Mouse (Mus musculus) retina, embryonic 14.5 days (tissue): ENCODE results near the gene Pqlc2.
A peak's percentile ranks its signal among the peaks of the same experiment; 100 is the strongest.

Source experiments
- DNase-seq: peaks from one replicate; pipeline ENCODE4 v3.0.0-alpha.2; 2015; ENCODE audit warnings: low spot score

The Pqlc2 gene

DNA sequence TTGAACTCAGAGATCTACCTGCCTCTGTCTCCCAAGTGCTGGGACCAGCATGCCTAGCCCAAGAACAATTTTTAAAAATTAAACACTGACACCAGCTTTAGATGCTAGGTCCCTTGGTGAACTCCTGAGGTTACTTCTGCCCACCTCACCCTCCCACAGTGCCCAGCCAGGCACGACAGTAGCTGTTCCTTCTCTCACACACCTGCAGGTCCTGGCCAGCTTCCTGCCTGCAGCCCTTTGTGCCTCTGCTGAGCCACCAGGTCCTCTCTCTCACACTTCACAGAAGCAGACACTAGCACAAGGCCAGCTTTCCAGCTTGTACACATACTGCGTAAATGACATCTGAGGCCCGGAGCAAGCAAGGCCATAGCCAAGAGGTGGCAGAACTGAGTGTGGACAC lies 5.0 kb downstream of the Pqlc2 start:
- DNase-seq = no peak

DNA sequence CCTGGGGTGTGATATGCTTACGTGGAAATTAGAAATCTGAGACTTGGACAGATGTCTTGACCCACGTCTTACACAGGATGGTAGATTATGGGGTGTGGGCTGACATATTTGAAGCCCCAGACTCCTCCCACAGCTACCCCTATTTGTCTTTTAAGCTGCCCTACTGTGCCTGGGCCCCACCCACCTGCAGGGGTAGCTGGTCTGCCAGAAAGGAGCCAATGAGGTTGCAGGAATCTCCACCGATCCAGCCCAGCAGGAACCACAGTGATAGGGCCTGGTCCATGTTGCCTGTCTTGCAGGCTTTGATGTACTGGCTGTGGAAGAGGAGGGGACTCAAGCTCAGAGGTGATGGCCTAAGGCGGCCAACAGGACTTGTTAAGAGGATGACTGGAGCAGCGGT lies 8.3 kb downstream of the Pqlc2 start:
- DNase-seq = no peak

DNA sequence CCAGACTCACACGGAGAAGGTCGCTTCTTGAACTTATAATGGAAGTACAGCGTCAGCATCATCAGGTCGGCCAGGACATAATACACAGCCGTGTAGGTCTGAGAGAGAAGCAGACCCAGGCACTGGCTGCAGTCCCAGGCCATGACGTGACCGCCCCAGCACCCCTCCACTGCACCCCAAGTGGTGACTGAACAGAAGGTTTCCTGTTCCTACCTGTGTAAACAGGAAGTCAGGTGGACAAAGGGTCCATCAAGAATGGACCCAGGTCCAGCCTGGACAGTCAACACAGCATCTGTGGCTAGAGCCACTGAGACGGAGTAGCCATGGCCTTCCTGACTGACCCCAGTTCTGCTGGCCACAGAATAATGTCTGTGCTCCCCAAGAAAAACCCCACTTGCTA lies 8.7 kb downstream of the Pqlc2 start:
- DNase-seq = no peak

DNA sequence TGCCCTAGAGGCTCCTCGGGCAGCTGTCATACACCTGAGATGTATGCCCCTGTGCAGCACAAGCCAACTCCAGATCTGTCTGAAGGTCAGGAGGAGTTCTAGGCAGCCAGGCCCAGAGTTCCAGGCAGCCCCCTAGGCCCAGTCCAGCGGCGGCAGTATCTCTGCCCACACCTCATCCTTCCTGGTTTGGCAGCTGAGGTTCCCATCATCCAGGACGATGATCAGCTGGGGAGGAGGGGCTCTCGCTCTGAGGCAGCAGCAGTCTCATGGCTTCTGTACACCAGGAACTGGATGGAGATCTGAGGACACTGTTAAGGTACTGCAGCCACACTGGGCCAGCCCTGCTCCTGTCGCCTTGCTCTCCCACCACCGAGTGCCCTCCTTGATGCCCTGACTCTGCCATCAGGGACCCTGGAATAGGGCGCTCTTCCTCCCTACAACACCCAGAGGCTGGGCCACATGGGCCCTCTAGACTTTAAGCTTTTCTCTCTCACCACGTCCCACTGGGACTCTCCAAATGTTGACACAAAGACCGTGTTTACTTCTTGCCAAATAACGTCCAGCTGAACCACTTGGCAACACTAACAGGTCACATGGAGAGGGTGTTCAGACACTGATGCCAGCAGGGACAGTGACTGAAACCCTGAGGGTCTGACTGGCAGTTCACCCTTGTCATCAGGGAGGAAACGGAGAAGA lies 11.7 kb downstream of the Pqlc2 start:
- DNase-seq = no peak

DNA sequence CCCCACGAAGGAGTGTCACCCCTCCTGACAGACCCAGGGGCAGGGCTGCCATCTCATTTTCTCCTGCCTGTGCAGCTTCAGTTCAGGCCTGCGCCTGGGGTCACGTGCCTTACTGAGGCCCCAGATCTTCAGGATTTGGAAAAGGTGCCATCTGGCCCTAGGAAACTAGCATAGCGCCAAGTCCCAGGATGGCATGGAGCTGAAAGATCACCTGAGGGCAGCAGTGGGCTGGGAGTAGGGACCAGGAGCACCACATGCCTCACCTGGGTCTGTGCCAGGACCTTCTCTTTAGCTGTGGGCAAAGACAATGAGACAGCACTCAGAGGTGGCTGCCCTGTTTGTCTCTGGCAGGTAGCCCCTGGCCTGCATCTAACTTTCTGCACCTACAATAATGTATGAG lies 12.9 kb downstream of the Pqlc2 start:
- DNase-seq = no peak

DNA sequence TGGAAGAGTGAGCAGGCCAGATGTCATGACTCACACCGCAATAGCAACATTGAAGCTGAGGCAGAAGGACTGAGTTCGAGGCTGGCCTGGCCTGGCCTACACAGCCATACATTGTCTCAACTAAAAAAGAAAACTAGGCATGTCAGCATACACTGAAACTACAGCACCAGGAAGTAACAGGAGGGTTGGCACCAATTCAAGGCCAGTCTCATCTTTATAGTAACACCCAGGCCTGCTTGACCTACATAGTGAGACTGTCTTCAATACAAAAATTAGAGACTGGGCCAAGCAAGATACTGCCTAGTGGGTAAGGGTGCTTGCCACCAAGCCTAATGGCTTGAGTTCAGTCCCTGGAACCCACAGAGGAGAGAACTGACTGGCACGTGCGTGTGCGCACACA lies 18.5 kb downstream of the Pqlc2 start:
- DNase-seq = no peak

DNA sequence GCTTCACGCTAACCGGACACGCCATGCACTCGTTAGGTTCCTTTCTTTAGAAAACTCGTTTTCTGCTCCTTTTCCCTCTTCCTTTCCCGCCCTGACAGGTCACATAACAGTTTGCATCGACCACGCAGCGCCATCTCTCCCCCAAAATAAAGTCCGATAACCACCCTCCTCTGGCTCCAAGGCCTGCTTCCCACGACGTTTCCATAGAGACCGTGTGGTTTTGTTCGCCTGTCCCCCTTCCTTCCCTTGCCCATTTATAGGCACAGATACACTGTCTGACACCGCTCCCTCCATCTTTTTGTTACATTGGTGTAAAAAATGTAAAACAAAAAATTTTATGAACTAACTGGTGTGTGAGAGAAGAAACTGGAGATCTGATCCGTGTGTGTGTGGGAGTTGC lies 19.4 kb downstream of the Pqlc2 start:
- no peak for DNase-seq

DNA sequence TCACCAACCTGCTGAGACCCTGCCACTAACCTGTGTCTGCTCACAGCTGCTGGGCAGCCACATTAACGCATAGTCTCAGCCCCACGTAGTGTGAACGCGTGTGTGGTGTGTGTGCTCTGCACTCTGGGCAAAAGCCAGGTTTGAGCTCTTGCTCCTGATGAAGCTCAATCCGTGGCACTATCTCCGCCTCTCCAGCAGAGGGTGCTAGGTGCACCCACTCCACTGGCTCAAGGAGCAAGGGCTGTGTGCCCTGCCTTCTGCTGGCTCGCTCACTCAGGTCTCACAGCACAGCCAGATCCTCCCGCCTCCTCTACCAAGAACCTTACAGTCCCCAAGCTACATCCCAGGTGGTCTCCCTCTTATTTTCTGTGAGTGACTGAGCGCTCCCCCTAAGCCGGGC lies 21.5 kb downstream of the Pqlc2 start:
- peak; percentile 67 for DNase-seq

DNA sequence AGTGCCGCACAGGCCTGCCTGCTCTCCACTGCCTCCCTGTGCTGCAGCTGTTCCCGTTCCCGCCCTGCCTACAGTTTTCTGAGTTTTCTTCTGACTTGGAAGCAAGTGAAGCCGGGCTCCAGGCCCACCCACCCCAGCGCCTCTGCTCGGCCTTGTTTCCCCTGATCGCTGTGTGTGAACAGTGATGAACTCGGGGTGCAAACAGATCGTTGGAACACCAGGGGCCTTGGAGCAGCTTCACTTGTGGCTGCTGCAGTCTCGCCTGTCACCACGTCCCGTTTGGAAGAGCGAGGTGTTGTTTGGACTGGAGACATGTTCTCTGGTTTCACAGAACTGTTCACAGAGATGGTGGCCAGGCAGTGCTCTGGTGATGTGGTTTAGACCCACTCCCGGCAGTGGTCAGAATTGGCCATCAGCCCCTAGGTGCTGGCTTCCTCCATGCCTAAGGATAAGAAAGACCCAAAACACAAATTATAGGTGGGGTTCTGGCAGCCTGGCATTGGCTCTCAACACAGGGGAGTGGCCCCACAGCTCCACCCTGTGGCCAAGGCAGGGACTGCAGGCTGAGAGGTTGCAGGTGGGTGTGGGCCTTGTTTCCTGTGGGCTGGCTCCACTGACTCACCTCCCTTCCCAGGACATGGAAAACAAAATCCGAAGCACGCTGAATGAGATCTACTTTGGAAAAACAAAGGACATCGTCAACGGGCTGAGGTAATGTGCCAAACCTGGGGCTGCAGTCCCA lies 23.2 kb downstream of the Pqlc2 start:
- peak; percentile 81 for DNase-seq

DNA sequence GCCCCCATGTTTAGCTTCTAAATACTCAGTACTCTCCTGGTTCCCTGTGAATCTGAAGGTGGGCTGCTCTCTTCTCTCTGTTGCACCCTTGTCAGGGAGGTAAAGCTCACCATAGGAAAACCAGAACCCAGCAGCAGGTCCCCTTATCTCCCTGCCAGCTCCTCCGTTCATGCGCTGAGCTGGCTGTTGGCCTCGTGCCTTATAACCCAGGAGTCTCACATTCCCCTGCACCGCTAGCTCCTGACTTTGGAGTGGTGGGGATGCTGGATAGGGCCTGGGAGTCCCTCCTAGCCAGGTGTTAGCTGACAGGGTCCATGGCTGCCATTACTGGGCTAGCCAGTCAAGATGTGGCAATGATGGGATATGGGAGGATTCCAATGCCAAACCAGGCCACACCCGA lies 24.3 kb downstream of the Pqlc2 start:
- DNase-seq = no peak

DNA sequence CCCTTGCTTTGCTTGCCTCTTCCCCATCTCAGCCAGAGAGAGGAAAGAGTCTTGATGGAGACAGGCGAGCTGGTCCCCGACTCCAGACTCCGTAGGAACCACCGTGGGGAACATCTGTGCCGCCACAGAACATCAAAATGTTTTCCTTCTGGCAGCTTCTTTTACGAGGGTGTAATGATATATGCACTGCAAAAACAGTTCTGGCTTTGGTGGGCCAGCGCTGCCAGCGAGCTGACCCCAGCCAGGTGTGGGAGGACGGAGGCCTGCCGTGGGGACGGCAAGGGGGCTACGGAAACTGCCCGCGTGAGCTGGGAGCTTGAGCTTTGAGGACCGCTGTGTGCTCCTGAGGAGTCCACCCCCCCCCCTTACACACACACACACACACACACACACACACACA lies 25.6 kb downstream of the Pqlc2 start:
- no peak for DNase-seq

DNA sequence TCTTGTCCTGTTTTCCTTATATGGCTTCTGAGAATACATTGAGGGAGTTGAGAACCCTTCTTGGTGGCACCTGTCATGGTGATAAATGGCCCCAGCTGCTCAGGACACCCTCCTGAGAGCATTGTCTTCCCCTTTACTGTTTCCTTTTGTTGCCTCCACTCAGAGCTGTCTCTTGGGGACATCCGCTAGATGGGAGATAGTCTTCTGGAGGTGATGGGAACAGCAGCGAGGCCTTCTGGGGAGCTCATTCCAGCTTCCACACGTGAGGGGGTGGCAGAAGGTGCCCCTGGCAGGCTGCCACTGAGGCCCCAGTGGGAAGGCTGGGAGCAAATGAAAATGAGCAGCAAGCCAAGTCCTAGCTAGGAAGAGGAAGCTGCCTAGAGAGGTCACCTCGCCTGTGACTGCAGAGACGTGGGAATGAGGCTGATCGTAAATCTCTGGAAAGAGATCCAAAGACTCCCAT lies 27.5 kb downstream of the Pqlc2 start:
- DNase-seq = no peak

DNA sequence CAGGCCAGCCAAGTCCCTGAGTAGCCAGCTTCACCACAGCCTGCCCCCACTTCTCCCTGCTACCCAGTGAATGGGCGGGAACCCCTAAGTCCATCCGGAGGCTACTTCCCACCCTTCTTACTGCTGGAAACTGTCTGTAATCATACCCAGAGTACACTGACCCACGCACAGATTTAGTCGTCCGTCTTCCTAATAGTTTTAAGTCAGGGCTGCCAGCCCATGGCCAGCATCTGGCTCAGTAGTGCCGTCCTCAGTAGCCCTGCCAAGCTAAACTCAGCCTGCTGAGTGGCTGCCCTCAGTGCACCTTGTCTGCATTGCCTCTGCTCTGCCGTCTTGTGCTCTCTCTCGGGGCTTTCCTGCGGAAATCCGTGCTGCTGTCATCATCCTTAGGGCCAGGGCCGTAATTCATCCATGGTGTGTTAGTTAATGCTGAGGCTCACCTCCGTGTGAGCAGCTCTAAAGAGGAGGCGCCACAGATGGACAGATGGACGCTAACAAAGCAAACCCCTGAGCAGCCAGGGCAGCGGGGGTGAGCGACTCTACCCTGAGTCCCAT lies 28.6 kb downstream of the Pqlc2 start:
- DNase-seq = no peak

DNA sequence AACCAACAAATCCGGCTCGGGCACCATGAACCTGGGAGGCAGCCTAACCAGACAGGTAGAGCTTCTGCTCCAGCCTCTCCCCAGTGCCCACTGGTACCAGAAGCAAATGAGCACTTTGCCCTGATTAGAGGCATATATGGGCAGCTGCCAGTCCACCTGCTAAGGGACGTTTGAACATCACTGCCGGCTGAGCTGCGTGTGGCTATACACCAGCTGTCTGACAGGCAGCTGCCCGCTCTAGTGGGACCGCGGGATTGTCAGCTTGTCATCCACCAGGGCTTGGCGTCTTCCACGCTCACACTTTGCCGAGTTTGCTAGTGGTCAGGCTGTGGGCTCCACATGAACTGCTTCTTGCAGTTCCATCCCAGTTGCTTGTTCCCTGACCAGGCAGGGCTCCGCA lies 30.0 kb downstream of the Pqlc2 start:
- no peak for DNase-seq

DNA sequence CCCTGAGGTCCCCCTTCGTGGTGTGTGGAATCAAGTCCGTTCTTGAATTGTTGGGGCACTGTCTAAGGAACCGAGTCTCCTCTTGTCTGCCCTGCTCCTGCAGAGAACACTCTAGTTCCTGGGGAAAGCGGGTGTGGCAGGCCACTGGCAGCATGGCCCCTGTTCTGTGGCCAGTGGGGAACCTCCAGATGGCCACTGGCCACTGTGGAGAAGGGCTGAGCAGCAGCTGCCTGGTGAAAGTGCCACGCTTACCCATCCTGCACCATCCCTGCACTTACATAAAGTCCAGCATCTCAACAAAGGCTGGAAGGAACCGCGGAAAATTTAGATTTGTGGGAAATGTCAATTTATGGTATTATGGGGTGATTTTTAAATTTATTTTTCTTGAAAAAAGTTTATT lies 34.1 kb downstream of the Pqlc2 start:
- DNase-seq = no peak

DNA sequence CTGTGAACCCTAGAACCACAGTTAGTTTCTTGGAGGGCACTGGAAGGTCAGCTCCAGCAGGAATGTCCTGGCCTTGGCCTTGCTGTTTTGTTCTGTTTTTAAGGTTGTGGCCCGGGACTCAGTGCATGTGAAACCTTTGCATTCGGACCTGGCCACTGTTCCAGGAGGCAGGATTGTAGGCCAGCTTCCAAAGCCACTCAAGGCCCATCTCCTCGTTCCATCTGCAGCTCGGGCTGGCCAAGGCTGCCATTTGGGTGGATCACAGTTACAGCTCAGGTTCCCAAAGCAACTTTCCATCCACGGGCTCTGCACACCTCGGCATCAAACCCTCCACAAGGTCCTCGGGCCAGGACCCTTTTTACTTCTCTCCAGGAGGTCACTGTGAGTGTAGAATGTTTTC lies 35.9 kb downstream of the Pqlc2 start:
- DNase-seq = no peak

DNA sequence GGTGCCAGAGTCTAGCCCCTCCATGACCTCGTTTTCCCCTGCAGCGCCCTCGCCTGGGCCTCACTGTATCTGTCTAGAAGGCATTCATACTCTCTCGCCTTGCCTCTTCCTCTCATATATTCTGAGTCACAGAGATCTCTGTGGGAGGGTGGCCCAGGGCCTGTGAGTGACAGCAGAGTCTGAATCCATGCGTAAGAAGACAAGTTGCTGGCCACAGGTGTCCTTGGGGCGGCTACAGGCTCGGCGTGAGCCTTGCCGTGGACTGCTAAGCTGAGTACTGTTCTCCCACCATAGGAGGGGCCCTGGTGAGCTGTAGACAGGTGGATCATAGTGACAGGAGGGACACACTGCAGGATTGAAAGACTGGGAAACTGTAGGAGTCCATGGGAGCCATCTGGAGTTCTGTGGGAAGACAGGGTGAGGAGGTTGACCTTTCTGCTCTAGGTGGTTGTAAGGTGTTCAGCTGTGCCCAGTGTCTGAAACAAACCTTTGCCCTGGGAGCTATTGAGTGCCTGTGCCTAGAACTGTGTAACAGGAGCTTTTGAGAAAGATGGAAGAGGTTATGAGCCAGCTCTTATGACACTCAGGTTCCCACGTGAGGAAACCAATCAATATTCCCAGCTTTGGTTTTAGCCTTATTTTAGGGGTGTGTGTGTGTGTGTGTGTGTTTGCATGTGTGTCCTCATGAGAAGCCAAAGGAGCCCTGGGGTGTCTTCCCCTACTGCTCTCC lies 37.4 kb downstream of the Pqlc2 start:
- no peak for DNase-seq

DNA sequence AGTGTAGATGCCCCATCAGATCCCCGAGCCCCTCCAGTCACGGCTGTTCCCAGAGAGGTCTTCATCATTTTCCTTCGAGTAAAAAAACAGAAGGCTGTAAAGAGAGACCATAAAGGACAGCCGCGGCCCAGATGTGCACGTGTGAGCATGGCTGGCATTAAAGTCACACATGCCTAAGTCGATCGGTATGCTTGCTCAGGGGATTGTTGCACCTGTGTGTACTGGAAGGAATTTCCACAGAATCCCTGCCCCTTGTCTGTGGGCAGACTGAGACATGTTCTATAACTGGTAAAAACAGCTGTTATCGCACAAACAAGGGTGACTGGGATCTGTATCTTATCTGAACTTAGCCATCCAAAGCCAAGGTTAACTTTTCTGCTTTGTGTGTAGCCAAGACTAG lies 38.9 kb downstream of the Pqlc2 start:
- DNase-seq = no peak

DNA sequence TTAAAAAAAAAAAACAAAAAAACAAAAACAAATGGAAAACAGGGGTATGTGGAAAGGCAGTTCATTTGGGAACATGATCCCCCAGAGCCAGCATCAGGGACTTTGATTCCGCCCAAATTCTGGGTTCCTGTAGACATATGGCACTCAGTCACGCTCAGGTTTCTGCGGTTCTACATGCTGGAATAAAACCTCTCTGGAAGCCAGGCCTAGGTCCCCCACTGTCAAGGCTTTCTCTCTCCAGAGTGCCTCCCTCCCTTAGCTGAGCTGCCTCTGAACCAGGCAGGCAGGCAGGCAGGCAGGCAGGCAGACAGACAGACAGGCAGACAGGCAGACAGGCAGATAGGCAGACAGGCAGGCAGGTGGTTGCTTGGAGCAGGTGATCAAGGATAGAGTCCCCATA lies 40.3 kb downstream of the Pqlc2 start:
- DNase-seq = no peak

DNA sequence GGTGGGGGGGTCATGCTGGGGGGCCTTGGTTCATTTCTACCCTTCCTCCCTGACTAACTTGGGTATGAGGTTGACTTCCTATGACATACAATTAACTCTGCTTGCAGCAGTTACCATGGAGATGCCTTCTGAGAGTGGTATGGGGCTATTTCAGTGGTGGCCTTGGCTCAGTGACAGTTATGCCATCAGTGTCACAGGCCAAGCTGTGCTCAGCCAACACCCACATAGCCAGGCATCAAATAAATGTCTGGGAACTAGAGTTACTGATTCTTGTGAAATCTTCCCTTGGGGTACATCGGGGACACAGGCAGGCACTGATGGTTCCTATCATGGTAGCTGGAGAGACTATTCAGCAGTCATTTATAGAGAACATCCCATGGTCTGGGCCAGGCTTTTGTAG lies 42.3 kb downstream of the Pqlc2 start:
- no peak for DNase-seq

DNA sequence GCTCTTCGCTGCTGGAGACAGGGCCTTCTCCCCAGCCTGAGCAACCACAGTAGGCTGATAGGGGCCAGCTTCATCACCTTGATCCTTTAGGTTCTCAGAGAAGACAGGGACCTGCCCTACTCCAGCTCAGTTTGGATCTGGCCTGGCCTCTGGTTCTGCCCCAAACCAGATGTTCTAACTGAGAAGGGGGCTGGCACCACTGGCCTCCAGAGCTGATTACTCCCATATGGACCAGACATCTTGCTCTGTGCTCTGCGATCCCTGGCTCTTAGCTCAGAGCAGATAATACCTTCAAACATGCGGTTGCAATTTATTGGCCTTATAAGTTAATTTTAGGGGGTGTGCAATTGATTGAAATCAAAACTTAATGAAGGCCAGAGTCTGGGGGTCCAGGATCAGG lies 43.2 kb downstream of the Pqlc2 start:
- DNase-seq = no peak

DNA sequence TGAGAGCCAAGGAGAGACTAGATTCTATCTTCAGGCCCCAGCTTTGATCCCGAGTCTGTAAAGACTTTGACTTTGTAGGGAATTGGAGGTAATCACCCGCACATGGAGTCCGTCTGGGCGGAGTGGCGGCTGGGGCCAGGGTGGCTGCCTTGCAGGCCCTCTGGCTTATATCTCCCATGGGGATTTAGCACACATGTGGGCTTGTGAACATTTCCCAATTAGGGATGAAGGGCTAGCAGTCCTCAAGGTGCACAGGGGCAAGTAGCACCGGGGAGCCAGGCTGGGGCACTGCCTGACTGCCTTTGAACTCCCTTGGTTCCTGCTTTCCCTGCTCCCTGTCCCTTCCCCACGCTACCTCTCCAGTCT lies 44.0 kb downstream of the Pqlc2 start:
- DNase-seq = no peak
